16 mouse cellular contexts compared by ENCODE assay signal in genomic region chr6:97293667-97294569, GRCm38 (mm10). TPM values are rescaled to one million over a fixed set of nuclear protein-coding genes. Genes with fewer than 3 reads are reported as not detected.
DNase-seq lines count a peak whose midpoint lies in the region; ATAC-seq and TF ChIP-seq lines count a peak whose summit lies in the region.
"Had no signal": no experiment of that assay in that cellular context is flagged by ENCODE, and none has a peak within 500 bp of the region (broad histone marks: within the 10 kb centered on the region; RNA-seq: fewer than 3 reads in every experiment).

No protein-coding gene starts in this region.

- peaks cover 18% of the 10 kb centered on the region for H3K4me1 ChIP-seq in thymus, adult 2 months (replicated peaks; ENCODE audit: control insufficient read depth, insufficient read depth, low read length)
- no peaks in the 10 kb centered on the region for H3K4me1 ChIP-seq in hindbrain, embryonic 11.5 days (replicated peaks; ENCODE audit: control insufficient read depth, insufficient read depth, low read length)

- H3K9me3 ChIP-seq in hindbrain, embryonic 11.5 days (ENCODE audit: control insufficient read depth, low read length), result no peaks in the 10 kb centered on the region
- H3K9me3 ChIP-seq: neural tube, embryonic 13.5 days had no signal

- peak; percentile 56 for DNase-seq in lung, postnatal 25 days (ENCODE audit: low spot score)
- DNase-seq in thymus, adult 2 months, result peak; percentile 51
- no peak for DNase-seq in urinary bladder, postnatal 25 days (ENCODE audit: low spot score)
- no peak for DNase-seq in hindbrain, embryonic 11.5 days (ENCODE audit: low spot score)
- DNase-seq: cerebellum, postnatal 10 days; heart, adult 18-20 months; heart, postnatal 4 days; retina, postnatal 1 day had no signal

- H3K9ac ChIP-seq in hindbrain, embryonic 11.5 days (ENCODE audit: low read depth, low read length), result no peak overlapping the region
- H3K9ac ChIP-seq: neural tube, embryonic 13.5 days had no signal

- H3K4me3 ChIP-seq in thymus, adult 2 months (ENCODE audit: control insufficient read depth, insufficient read depth, low read length), result 0 out of 2 replicates have a peak overlapping the region, but pooled peaks have one; percentile 2
- H3K4me3 ChIP-seq in hindbrain, embryonic 11.5 days (ENCODE audit: low read depth, low read length), result no peak overlapping the region
- H3K4me3 ChIP-seq: neural tube, embryonic 13.5 days had no signal

- no peak for TF ChIP-seq CTCF in thymus, adult 2 months (IDR thresholded peaks at IDR 0.05; ENCODE audit: borderline replicate concordance, control insufficient read depth, extremely low read depth, insufficient read depth, low read length, poor library complexity)

- H3K27ac ChIP-seq in thymus, adult 2 months (ENCODE audit: control insufficient read depth, insufficient read depth, low read length), result peak overlapping the region; percentile 18; the same call in 1 of the 2 replicates
- no peak overlapping the region for H3K27ac ChIP-seq in hindbrain, embryonic 11.5 days (ENCODE audit: low read depth, low read length)
- H3K27ac ChIP-seq: kidney, postnatal 0 days; neural tube, embryonic 13.5 days had no signal

- TF ChIP-seq POLR2A in thymus, adult 2 months (IDR thresholded peaks at IDR 0.05; ENCODE audit: control insufficient read depth, extremely low read depth, insufficient read depth, low read length, poor library complexity), result no peak

- peak; percentile 91 for ATAC-seq in CD4-positive, CD25-positive, alpha-beta regulatory T cell, adult 4 months
- ATAC-seq in common myeloid progenitor, adult 5-6 weeks (replicated peaks; ENCODE audit: low read depth, poor library complexity, severe bottlenecking), result 0 out of 2 replicates have a peak, but pooled peaks have one; percentile 25
- ATAC-seq in monocyte, adult 5-6 weeks (replicated peaks; ENCODE audit: insufficient number of reproducible peaks, low FRiP score, low TSS enrichment, poor library complexity, severe bottlenecking), result no peak
- no peak for ATAC-seq in hindbrain, embryonic 11.5 days (ENCODE audit: low FRiP score)
- ATAC-seq: forebrain, embryonic 16.5 days had no signal

- WGBS in thymus, adult 2 months, result 24% methylated on average over 12 of the region's 12 CpGs
- 87% methylated on average over 12 of the region's 12 CpGs for WGBS in hindbrain, embryonic 11.5 days

- H3K4me2 ChIP-seq in hindbrain, embryonic 11.5 days (replicated peaks; ENCODE audit: low read depth, low read length), result no peak overlapping the region
- H3K4me2 ChIP-seq: neural tube, embryonic 13.5 days had no signal

- H3K27me3 ChIP-seq in thymus, adult 2 months (ENCODE audit: control insufficient read depth, insufficient read depth, low read length), result no peaks in the 10 kb centered on the region
- no peaks in the 10 kb centered on the region for H3K27me3 ChIP-seq in hindbrain, embryonic 11.5 days (ENCODE audit: control insufficient read depth, insufficient read depth, low read length)
- H3K27me3 ChIP-seq: neural tube, embryonic 13.5 days had no signal

- H3K36me3 ChIP-seq in thymus, adult 2 months (ENCODE audit: control insufficient read depth, insufficient read depth, low read length), result no peaks in the 10 kb centered on the region
- peaks cover 6% of the 10 kb centered on the region; the same call in 1 of the 2 replicates for H3K36me3 ChIP-seq in hindbrain, embryonic 11.5 days (ENCODE audit: control insufficient read depth, insufficient read depth, low read length)
- H3K36me3 ChIP-seq: G1E had no signal

RNA-seq across cellular contexts. Expression of gene Lmod3, which starts 41.4 kb away (rescaled TPM):
- under 1 TPM in 1 of 2 experiments, not detected in 1; 0.24 TPM for polyA plus RNA-seq in CD4-positive, CD25-positive, alpha-beta regulatory T cell, adult 4 months (2017; shearing (Covaris generic))
- not detected in 2 replicates for total RNA-seq in common myeloid progenitor, adult 5-6 weeks (2017)
- polyA plus RNA-seq in thymus, adult 2 months (2012; rRNA removed), result 0.14 and 0.73 TPM in 2 replicates
- not detected in 3 replicates for total RNA-seq in monocyte, adult 5-6 weeks (2017)
- 0.42 and 0.66 TPM in 2 replicates for polyA plus RNA-seq in hindbrain, embryonic 11.5 days (2014; fragmentation: Nextera tagmentation; extraction: Ambion mirVana)
- total RNA-seq: layer of hippocampus, postnatal 25 days had no signal
- polyA plus RNA-seq: forebrain, embryonic 16.5 days; G1E had no signal

Comparison
In these comparisons a context has a peak if more than half of its experiments do, and no peak if none do; other contexts are left out.
1. ATAC-seq: peak in CD4-positive, CD25-positive, alpha-beta regulatory T cell, adult 4 months (single experiment) and common myeloid progenitor, adult 5-6 weeks (single experiment); none in monocyte, adult 5-6 weeks (single experiment) and hindbrain, embryonic 11.5 days (single experiment).
2. DNase-seq: peak in lung, postnatal 25 days (single experiment) and thymus, adult 2 months (single experiment); none in urinary bladder, postnatal 25 days (single experiment) and hindbrain, embryonic 11.5 days (single experiment).